Mouse (Mus musculus): ENCODE measurements around the gene Zhx3.

- TF ChIP-seq EP300 (IDR thresholded peaks at IDR 0.05; ENCODE audit: insufficient read depth, low read depth, low read length), result peak; percentile 69; the same call in 1 of the 2 replicates
- TF ChIP-seq CTCF (IDR thresholded peaks at IDR 0.05), result no peak
Measured at GRCm38 (mm10) chr2:160789046-160789445, 83.8 kb downstream of the Zhx3 start.
